Mouse (Mus musculus) thymus, adult 2 months (tissue): ENCODE results near the gene Tex19.1.
"Not testable (repeated sequence)": the region's sequence is repeated elsewhere in the genome, so short reads cannot be mapped to it uniquely, and the experiment has no call there.

Experiments used
- CTCF ChIP-seq: fragments of 200-500 bp; IDR thresholded peaks from 2 replicates; pipeline ENCODE4 v1.5.1; 2012; ENCODE audit warnings: mild to moderate bottlenecking, control low read depth, low read length, moderate library complexity, borderline replicate concordance; ENCODE audit not compliant: control insufficient read depth, poor library complexity, insufficient read depth; ENCODE audit errors: extremely low read depth
- POLR2A ChIP-seq: fragments of 200-500 bp; IDR thresholded peaks from 2 replicates; pipeline ENCODE4 v1.6.1; 2012; ENCODE audit warnings: mild to moderate bottlenecking, low read length, control low read depth, moderate library complexity; ENCODE audit not compliant: control insufficient read depth, poor library complexity, insufficient read depth; ENCODE audit errors: extremely low read depth

- not testable (repeated sequence) for TF ChIP-seq CTCF, POLR2A
These were observed 38.7 kb upstream of the Tex19.1 start for GRCm38 (mm10) chr11:121107242-121107641.
